Mouse (Mus musculus): Measurements from ENCODE around the gene Fbxl16.

Fbxl16 gene

GRCm38 (mm10) chr17:25869954-25870353 lies 61.1 kb downstream of the Fbxl16 start:
- intact Hi-C loops (cut with DNase I): no loop called here

Small RNA genes lying within 50 kb of the gene (microRNA-seq; reads per million reads assigned to microRNA genes)
- gene Mir3082: 1.6 to 2.3 reads per million in 2 experiments
- gene Mir6966: 0.34 to 0.37 reads per million in 2 experiments
